15 mouse cellular contexts compared by ENCODE assay signal in the genomic region with DNA sequence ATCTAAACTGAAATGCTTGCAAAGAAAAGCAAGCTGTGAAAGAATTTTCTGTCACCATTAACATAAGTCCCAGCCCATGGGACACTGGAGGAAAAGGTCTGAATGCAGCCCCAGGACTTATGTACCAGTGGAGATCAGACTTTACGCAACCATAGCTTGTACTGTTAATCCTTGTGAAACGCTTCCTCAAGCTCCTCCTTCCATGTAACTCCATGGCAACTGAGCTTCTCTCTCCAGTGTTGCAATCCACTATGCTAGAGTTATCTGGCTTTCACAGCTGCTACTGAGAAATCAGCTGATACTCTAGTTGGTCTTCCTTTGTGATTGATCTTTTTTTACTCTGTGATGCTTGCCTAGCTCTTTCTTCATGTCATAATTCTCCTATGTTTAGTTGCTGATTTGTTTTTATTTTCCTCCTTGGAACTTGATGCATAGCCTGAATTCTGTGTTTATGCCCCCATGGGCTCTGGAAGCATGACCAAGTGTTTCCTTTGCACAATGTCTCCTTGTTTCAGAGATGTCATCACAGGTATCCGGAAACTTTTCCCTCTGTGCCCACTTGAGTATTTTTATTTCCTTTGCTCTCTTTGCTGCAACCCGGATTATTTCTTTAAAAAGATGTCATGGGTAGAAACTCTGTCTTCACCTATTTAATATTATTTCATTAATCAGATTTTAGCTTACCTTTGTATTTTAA.
A peak's percentile ranks its signal among the peaks of the same experiment; 100 is the strongest.
DNase-seq lines count a peak whose midpoint lies in the region; ATAC-seq and TF ChIP-seq lines count a peak whose summit lies in the region.
"Had no signal": no experiment of that assay in that cellular context is flagged by ENCODE, and none has a peak within 500 bp of the region (broad histone marks: within the 10 kb centered on the region; RNA-seq: fewer than 3 reads in every experiment).

No protein-coding gene starts in this region.

- no peaks in the 10 kb centered on the region for H3K36me3 ChIP-seq in forebrain, postnatal 0 days (ENCODE audit: insufficient read depth)
- no peaks in the 10 kb centered on the region for H3K36me3 ChIP-seq in forebrain, embryonic 12.5 days (replicated peaks)
- no peaks in the 10 kb centered on the region for H3K36me3 ChIP-seq in lung, embryonic 15.5 days
- H3K36me3 ChIP-seq: G1E; limb, embryonic 13.5 days had no signal

- WGBS in forebrain, postnatal 0 days, result 74% methylated on average over 4 of the region's 4 CpGs
- 85% methylated on average over 4 of the region's 4 CpGs for WGBS in forebrain, embryonic 12.5 days
- 66% methylated on average over 4 of the region's 4 CpGs for WGBS in lung, embryonic 15.5 days

- no peak overlapping the region for H3K4me3 ChIP-seq in forebrain, postnatal 0 days (ENCODE audit: low read depth, low read length)
- H3K4me3 ChIP-seq in forebrain, embryonic 12.5 days (replicated peaks), result no peak overlapping the region
- H3K4me3 ChIP-seq in lung, embryonic 15.5 days, result no peak overlapping the region
- H3K4me3 ChIP-seq: limb, embryonic 13.5 days; myocyte had no signal

- H3K9me3 ChIP-seq in forebrain, postnatal 0 days (ENCODE audit: low read length), result no peaks in the 10 kb centered on the region
- H3K9me3 ChIP-seq in forebrain, embryonic 12.5 days, result no peaks in the 10 kb centered on the region
- H3K9me3 ChIP-seq in lung, embryonic 15.5 days, result no peaks in the 10 kb centered on the region
- H3K9me3 ChIP-seq: limb, embryonic 13.5 days had no signal

- no peak for TF ChIP-seq CTCF in forebrain, postnatal 0 days (IDR thresholded peaks at IDR 0.05; ENCODE audit: low read depth)

- H3K27ac ChIP-seq in forebrain, postnatal 0 days (ENCODE audit: low read depth, low read length), result no peak overlapping the region
- no peak overlapping the region for H3K27ac ChIP-seq in forebrain, embryonic 12.5 days
- no peak overlapping the region for H3K27ac ChIP-seq in lung, embryonic 15.5 days
- H3K27ac ChIP-seq: limb, embryonic 13.5 days had no signal

- DNase-seq in forebrain, postnatal 0 days, result peak; percentile 32
- DNase-seq in lung, postnatal 14 days, result no peak
- DNase-seq in brain, adult 2 months (ENCODE audit: low read depth, low spot score), result peak; percentile 50
- no peak for DNase-seq in cerebellum, adult 9-10 months
- DNase-seq in gastrocnemius, postnatal 4 days (ENCODE audit: low spot score in 2 of 2), result no peak
- DNase-seq: cerebellum, postnatal 14 days; heart, postnatal 4 days; right cerebral cortex, postnatal 4 days had no signal

- H3K27me3 ChIP-seq in forebrain, postnatal 0 days (ENCODE audit: insufficient read depth, low read length), result no peaks in the 10 kb centered on the region
- H3K27me3 ChIP-seq in forebrain, embryonic 12.5 days, result no peaks in the 10 kb centered on the region
- no peaks in the 10 kb centered on the region for H3K27me3 ChIP-seq in lung, embryonic 15.5 days
- H3K27me3 ChIP-seq: limb, embryonic 13.5 days had no signal

- ATAC-seq in forebrain, postnatal 0 days, result peak; percentile 89
- no peak for ATAC-seq in forebrain, embryonic 12.5 days (ENCODE audit: low FRiP score)
- ATAC-seq in lung, embryonic 15.5 days (ENCODE audit: borderline replicate concordance, extremely low read depth, low FRiP score, low TSS enrichment), result peak; percentile 73; the same call in 1 of the 2 replicates
- ATAC-seq in megakaryocyte, adult 5-6 weeks (ENCODE audit: poor library complexity, severe bottlenecking), result peak; percentile 90

- no peak overlapping the region for H3K4me2 ChIP-seq in forebrain, postnatal 0 days (ENCODE audit: low read depth)
- H3K4me2 ChIP-seq in forebrain, embryonic 12.5 days, result no peak overlapping the region
- no peak overlapping the region for H3K4me2 ChIP-seq in lung, embryonic 15.5 days
- H3K4me2 ChIP-seq: heart, embryonic 11.5 days; limb, embryonic 13.5 days had no signal

- no peak overlapping the region for H3K9ac ChIP-seq in forebrain, postnatal 0 days
- no peak overlapping the region for H3K9ac ChIP-seq in forebrain, embryonic 12.5 days
- H3K9ac ChIP-seq in lung, embryonic 15.5 days, result no peak overlapping the region
- H3K9ac ChIP-seq: limb, embryonic 13.5 days had no signal

- H3K4me1 ChIP-seq in forebrain, postnatal 0 days (ENCODE audit: insufficient read depth), result 0 out of 2 replicates have a peak, but pooled peaks cover 3% of the 10 kb centered on the region
- no peaks in the 10 kb centered on the region for H3K4me1 ChIP-seq in forebrain, embryonic 12.5 days
- no peaks in the 10 kb centered on the region for H3K4me1 ChIP-seq in lung, embryonic 15.5 days
- H3K4me1 ChIP-seq: limb, embryonic 13.5 days had no signal

Comparison
In these comparisons a context has a peak if more than half of its experiments do, and no peak if none do; other contexts are left out.
1. DNase-seq: peak in forebrain, postnatal 0 days (single experiment) and brain, adult 2 months (single experiment); none in lung, postnatal 14 days (single experiment), cerebellum, adult 9-10 months (single experiment) and gastrocnemius, postnatal 4 days (0 of 2).